Mouse (Mus musculus) intestine, embryonic 14.5 days (tissue): ENCODE measurements around the gene Svs5. TPM values are rescaled to one million over a fixed set of nuclear protein-coding genes. Genes with fewer than 3 reads are reported as not detected.

Source experiments
- ATAC-seq: fragments of 200-750 bp; cut with Nextera tagmentation; replicated peaks from 2 replicates; pipeline ENCODE4 v1.8.0; 2017; ENCODE audit warnings: low read depth, moderate number of reproducible peaks, moderate TSS enrichment, moderate library complexity; ENCODE audit not compliant: low FRiP score, low TSS enrichment
- DNase-seq: peaks from one replicate; pipeline ENCODE4 v3.0.0-alpha.2; 2018; ENCODE audit warnings: low spot score
- H3K27ac ChIP-seq: fragments of 300-500 bp; sonication (generic); 2 replicates; pipeline ENCODE4 v1.5.1; 2014; ENCODE audit warnings: low read depth, mild to moderate bottlenecking, control low read depth
- H3K27me3 ChIP-seq: fragments of 300-500 bp; sonication (generic); replicated peaks from 2 replicates; pipeline ENCODE4 v1.6.1; 2014; ENCODE audit warnings: low read length, control low read depth; ENCODE audit not compliant: control insufficient read depth, insufficient read depth
- H3K36me3 ChIP-seq: fragments of 300-500 bp; sonication (generic); 2 replicates; pipeline ENCODE4 v1.6.1; 2014; ENCODE audit warnings: low read length, control low read depth; ENCODE audit not compliant: control insufficient read depth, insufficient read depth
- H3K4me1 ChIP-seq: fragments of 300-500 bp; sonication (generic); replicated peaks from 2 replicates; pipeline ENCODE4 v1.6.1; 2014; ENCODE audit warnings: low read length, control low read depth, mixed read lengths; ENCODE audit not compliant: control insufficient read depth, insufficient read depth
- H3K4me2 ChIP-seq: fragments of 300-500 bp; sonication (generic); 2 replicates; pipeline ENCODE4 v1.6.1; 2014; ENCODE audit warnings: low read length
- H3K4me3 ChIP-seq: fragments of 300-500 bp; sonication (generic); 2 replicates; pipeline ENCODE4 v1.5.1; 2014; ENCODE audit warnings: low read depth, low read length, control low read depth, mixed read lengths
- H3K9ac ChIP-seq: fragments of 300-500 bp; sonication (generic); 2 replicates; pipeline ENCODE4 v1.6.1; 2014; ENCODE audit warnings: mild to moderate bottlenecking, low read length
- H3K9me3 ChIP-seq: fragments of 300-500 bp; sonication (generic); 2 replicates; pipeline ENCODE4 v1.6.1; 2016; ENCODE audit warnings: low read length, control low read depth; ENCODE audit not compliant: control insufficient read depth
- WGBS: fragments of 180-500 bp; shearing (Covaris S2); extraction: QIAGEN DNeasy Blood & Tissue Kit; methylation state at CpG from one replicate; pipeline ENCODE4 v1.1.7; 2014; 5-methylcytosine and 5-hydroxymethylcytosine counted together
- polyA plus RNA-seq: library from polyadenylated mRNA; unstranded; fragments of >200 nt; fragmentation: Nextera tagmentation; extraction: Ambion mirVana; gene quantifications from 2 replicates; pipeline ENCODE4 v1.2.1, GENCODE M21; 2014

Gene Svs5
- polyA plus RNA-seq, 1 experiment from 2014 or later, result not detected

DNA sequence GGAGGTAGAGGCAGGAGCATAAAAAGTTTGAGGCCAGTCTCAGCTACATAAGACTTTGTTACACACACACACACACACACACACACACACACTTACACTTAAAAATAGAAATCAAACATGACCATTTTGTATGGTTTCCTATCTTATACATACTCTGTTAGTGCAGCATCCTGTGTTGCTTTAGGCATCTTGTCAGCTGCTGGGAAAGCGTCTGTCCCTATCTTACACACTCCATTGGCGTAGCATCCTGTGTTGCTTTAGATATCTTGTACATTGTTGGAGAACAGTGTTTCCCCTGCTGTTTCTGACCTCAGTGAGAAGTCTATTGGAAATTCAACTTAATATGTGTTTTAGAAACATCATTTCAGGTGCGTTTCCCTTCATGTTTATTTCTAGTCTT, 20.2 kb downstream of the Svs5 start:
- Histone ChIP-seq H3K4me1 (no peaks in the 10 kb centered on the region), H3K4me2 (no peak overlapping the region), H3K27me3 (no peaks in the 10 kb centered on the region), H3K36me3 (no peaks in the 10 kb centered on the region), H3K27ac (no peak overlapping the region), H3K9ac (no peak overlapping the region), H3K9me3 (no peaks in the 10 kb centered on the region), H3K4me3 (no peak overlapping the region)
- DNase-seq, result no peak
- WGBS, result 84% methylated on average over 3 of the region's 3 CpGs
- ATAC-seq, result no peak

DNA sequence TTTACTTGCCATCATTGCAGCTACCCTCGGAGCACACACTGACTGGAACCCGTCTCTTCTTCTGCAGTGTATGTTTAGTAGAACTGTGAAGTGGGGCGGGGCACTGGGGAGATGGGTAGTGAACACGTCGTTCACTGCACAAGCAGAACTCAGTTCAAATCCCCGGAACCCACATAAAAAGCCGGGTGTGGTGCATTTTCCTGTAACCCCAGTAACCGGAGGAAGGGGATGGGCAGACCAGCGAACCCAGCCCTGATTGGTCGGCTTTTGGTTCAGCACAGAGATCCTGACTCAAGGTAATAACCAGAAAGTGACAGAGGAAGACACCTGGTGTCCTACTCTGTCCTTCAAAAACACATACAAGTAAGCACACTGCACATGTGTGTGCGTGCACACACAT, 20.8 kb downstream of the Svs5 start:
- Histone ChIP-seq H3K9ac (no peak overlapping the region), H3K27me3 (no peaks in the 10 kb centered on the region), H3K4me3 (no peak overlapping the region), H3K27ac (no peak overlapping the region), H3K36me3 (no peaks in the 10 kb centered on the region), H3K4me1 (no peaks in the 10 kb centered on the region), H3K4me2 (no peak overlapping the region), H3K9me3 (no peaks in the 10 kb centered on the region)
- no peak for DNase-seq
- WGBS, result 90% methylated on average over 11 of the region's 11 CpGs
- no peak for ATAC-seq

DNA sequence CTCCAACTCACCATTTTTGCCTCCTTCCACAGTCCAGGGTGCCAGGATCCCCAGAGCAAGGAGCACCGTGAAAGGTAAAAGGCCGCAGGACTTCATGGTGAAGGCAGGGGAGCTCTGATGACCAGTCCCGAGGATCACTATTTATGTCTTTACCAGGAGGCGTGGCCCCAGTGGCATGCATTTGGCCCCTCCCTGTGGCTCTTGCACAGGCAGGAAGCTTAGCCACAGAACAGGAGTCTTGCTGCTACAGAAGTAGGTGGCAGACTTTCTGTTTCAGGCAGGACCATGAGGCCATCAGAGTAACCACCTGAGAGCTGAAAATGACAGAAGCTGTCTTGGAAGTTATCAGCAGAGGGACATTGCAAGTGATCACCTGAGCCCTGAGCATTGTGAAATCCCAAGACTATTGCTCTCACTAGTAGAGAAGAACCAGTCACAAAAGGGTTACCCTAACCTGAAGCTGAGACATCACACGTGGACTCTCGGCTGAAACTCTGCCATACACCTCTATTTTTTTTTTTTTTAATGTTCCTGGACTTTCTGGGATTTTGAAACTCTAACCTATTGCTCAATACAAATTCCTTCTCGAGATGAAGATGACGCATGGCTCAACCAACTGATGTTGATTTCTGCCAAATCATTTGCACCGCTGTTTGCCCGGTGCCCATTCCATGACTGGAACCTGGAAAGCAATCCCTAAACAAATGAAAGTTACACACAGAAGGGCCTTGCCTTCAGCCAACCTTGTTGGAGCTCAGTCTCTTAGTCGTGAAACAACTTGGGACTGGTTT, 23.8 kb downstream of the Svs5 start:
- WGBS, result 73% methylated on average over 11 of the region's 11 CpGs
- ATAC-seq, result no peak
- H3K9ac ChIP-seq, result no peak overlapping the region

DNA sequence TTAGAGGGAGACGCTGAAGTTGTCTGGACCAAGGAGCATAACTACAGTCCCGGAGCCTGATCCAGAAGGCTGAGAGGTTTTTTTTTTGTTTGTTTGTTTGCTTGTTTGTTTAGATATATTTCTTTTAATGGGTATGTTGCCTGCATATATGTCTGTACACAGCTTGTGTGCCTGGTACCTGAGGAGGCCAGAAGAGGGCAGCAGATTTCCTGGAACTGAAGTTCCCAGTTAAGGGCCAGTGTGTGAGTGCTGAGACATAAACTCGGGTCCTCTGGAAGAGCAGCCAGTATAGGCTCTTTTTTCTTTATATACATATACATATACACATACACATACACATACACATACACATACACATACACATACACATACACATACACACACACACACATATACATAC, 25.8 kb downstream of the Svs5 start:
- H3K9me3 ChIP-seq, result no peaks in the 10 kb centered on the region
- no peaks in the 10 kb centered on the region for H3K36me3 ChIP-seq
- H3K27ac ChIP-seq, result no peak overlapping the region
- DNase-seq (no peak), ATAC-seq (no peak)
- no peak overlapping the region for H3K4me3 ChIP-seq
- 82% methylated on average over 3 of the region's 3 CpGs for WGBS
- no peak overlapping the region for H3K9ac ChIP-seq
- no peak overlapping the region for H3K4me2 ChIP-seq
- no peaks in the 10 kb centered on the region for H3K4me1 ChIP-seq
- H3K27me3 ChIP-seq, result 0 out of 2 replicates have a peak, but pooled peaks cover 3% of the 10 kb centered on the region

More for the DNA sequence above, 23.8 kb downstream of the Svs5 start:
- DNase-seq, result no peak
- Histone ChIP-seq H3K9me3 (no peaks in the 10 kb centered on the region), H3K36me3 (no peaks in the 10 kb centered on the region), H3K4me2 (no peak overlapping the region), H3K4me3 (no peak overlapping the region), H3K27me3 (0 out of 2 replicates have a peak, but pooled peaks cover 3% of the 10 kb centered on the region), H3K27ac (no peak overlapping the region), H3K4me1 (no peaks in the 10 kb centered on the region)

DNA sequence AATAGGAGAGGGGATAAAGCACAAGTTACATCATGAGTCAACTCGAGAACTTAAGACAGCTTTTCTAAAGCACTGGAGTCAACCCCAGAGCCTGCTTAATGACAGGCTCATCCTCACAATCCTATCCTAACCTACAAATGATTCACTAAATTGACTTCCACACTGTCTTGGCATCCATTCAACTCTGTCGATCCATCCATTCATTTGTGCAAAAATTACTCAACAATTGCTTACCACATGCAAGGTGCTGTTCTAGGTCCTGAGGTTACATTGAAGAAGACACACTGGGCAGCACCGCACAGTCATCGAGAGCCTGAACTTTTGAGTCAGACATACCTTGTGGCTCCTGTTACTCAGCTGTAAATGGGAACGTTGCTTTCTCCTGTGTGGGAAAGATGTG, 26.5 kb downstream of the Svs5 start:
- Histone ChIP-seq H3K27me3 (0 out of 2 replicates have a peak, but pooled peaks cover 3% of the 10 kb centered on the region), H3K36me3 (no peaks in the 10 kb centered on the region), H3K4me3 (no peak overlapping the region), H3K4me1 (no peaks in the 10 kb centered on the region), H3K9ac (no peak overlapping the region), H3K27ac (no peak overlapping the region), H3K4me2 (no peak overlapping the region), H3K9me3 (no peaks in the 10 kb centered on the region)
- WGBS, result 82% methylated on average over 5 of the region's 5 CpGs
- DNase-seq (no peak), ATAC-seq (no peak)

DNA sequence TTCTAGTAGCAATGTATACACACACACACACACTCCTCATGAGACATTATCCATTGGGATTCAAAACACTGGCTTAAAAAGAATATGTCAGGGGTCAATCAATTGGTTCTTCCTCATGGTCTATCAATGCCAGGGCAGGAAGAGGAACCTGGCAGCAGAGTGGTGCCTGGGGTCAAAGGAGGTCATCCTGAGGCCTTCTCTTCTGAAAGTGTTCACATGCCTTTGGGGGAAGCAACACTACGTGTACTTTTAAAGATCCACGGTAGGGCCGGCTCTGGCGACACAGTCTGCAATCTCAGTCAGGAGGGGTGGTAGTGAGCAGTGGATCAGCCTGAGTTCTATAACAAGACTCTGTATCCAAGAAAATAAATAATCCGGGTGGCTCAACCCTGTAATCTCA, 27.1 kb downstream of the Svs5 start:
- H3K9me3 ChIP-seq, result no peaks in the 10 kb centered on the region
- 73% methylated on average over 5 of the region's 5 CpGs for WGBS
- no peaks in the 10 kb centered on the region for H3K36me3 ChIP-seq
- no peak overlapping the region for H3K4me3 ChIP-seq
- 0 out of 2 replicates have a peak, but pooled peaks cover 3% of the 10 kb centered on the region for H3K27me3 ChIP-seq
- no peak overlapping the region for H3K27ac ChIP-seq
- no peak for ATAC-seq
- H3K9ac ChIP-seq, result no peak overlapping the region
- H3K4me2 ChIP-seq, result no peak overlapping the region
- H3K4me1 ChIP-seq, result no peaks in the 10 kb centered on the region
- no peak for DNase-seq

DNA sequence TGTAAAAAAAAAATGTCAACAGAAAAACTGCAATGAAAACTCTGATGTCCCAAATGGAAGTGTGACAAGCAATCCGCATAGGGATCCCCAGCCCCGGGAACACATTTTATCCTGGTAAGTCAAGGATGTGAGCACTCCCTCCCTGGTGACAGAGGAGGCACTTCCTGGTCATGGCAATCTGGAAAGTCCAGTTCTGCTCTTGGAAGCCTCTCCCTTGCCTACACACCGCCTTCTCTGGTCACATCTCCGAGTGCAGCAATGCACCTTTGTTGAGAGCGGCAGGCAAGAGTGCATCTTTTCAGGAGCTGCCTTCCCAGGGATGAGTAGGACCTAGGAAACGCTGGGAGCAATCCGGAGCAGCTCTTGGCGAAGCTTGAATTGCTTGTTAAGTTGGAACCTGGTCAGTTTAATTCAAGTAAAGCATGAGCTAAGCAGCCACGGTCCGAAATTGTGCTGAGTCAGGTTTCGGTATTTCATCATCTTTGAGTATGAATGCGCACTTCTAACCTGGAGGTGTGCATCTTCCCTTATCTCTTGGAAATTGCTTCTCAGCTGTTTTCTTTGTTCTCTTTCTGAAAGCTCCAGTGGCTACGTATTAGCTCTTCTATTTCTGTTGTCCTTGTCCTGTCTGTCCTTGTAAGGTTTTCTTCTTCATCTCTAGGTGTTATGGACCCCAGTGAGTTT, 28.6 kb downstream of the Svs5 start:
- 0 out of 2 replicates have a peak, but pooled peaks cover 3% of the 10 kb centered on the region for H3K27me3 ChIP-seq
- no peak overlapping the region for H3K4me2 ChIP-seq
- no peak overlapping the region for H3K27ac ChIP-seq
- no peak for ATAC-seq
- no peaks in the 10 kb centered on the region for H3K9me3 ChIP-seq
- no peak overlapping the region for H3K9ac ChIP-seq
- no peaks in the 10 kb centered on the region for H3K36me3 ChIP-seq
- DNase-seq, result no peak
- no peaks in the 10 kb centered on the region for H3K4me1 ChIP-seq
- H3K4me3 ChIP-seq, result no peak overlapping the region
- 31% methylated on average over 13 of the region's 13 CpGs for WGBS

DNA sequence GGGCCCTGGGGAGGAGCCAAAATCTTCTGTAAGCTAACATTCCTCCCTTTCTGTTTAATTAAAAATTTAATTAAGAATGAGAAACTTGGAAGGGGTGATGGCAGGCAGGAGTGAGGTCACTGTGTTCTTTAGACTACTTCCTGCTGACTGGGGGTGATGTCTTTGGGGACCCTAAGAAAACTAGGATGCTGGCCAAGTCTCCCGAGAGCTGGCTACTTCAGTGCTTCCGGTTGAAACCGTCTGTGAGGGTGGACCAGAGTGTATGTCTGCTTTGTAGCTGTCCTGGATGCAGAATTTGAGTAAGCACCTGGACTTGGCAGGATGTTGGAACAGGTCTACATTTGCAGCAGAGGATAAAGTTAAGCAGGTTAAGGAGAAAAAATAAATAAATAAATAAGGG, 34.4 kb downstream of the Svs5 start:
- no peak for DNase-seq
- H3K4me2 ChIP-seq, result no peak overlapping the region
- ATAC-seq, result no peak

More for the DNA sequence above, 34.4 kb downstream of the Svs5 start:
- WGBS, result 66% methylated on average over 3 of the region's 3 CpGs
- Histone ChIP-seq H3K36me3 (no peaks in the 10 kb centered on the region), H3K9ac (no peak overlapping the region), H3K4me1 (no peaks in the 10 kb centered on the region), H3K4me3 (no peak overlapping the region), H3K27ac (no peak overlapping the region), H3K9me3 (no peaks in the 10 kb centered on the region), H3K27me3 (no peaks in the 10 kb centered on the region)
